Mouse (Mus musculus) ES-E14 (cell line): ENCODE results near the gene Camk2b.

ENCODE experiments used
- CHD2 ChIP-seq: IDR thresholded peaks from 2 replicates; pipeline ENCODE4 v1.6.1; 2014; ENCODE audit warnings: mild to moderate bottlenecking, low read depth, low read length, inconsistent platforms
- MAFK ChIP-seq: IDR thresholded peaks from 2 replicates; pipeline ENCODE4 v1.6.1; 2014; ENCODE audit warnings: mild to moderate bottlenecking, low read depth, low read length, inconsistent platforms; ENCODE audit not compliant: insufficient read depth
- ZC3H11A ChIP-seq: IDR thresholded peaks from 2 replicates; pipeline ENCODE4 v1.6.1; 2012; ENCODE audit warnings: low read depth, mild to moderate bottlenecking, inconsistent platforms, low read length, borderline replicate concordance
- ZNF384 ChIP-seq: IDR thresholded peaks from 2 replicates; pipeline ENCODE4 v1.6.1; 2012; ENCODE audit warnings: low read depth, low read length, inconsistent platforms

DNA sequence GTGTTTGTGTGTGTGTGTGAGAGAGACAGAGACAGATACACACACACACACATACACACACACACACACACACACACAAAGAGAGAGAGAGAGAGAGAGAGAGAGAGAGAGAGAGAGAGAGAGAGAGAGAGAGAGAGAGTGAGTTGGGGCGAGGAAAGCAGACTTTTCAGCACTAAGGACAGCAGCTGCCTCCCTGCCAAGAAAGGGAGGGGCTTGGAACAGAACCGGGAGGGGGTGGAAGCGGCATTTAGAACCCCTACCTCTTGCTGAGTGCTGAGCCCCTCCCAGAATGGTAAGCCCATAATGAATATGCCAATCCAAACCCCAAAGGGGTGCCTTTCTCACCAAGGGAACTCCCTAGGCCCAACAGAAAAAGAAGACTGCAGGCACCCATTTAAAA lies 49.8 kb downstream of the Camk2b start:
- TF ChIP-seq CHD2 (no peak), ZC3H11A (no peak), ZNF384 (no peak), MAFK (no peak)
